Mouse (Mus musculus): ENCODE measurements at regions not wholly inside any gene's neighbourhood (a gene's known extent, or its start where the extent isn't known, plus 50 kb on each side); places are given as distances from the start of the nearest gene placed in this dataset.

DNA sequence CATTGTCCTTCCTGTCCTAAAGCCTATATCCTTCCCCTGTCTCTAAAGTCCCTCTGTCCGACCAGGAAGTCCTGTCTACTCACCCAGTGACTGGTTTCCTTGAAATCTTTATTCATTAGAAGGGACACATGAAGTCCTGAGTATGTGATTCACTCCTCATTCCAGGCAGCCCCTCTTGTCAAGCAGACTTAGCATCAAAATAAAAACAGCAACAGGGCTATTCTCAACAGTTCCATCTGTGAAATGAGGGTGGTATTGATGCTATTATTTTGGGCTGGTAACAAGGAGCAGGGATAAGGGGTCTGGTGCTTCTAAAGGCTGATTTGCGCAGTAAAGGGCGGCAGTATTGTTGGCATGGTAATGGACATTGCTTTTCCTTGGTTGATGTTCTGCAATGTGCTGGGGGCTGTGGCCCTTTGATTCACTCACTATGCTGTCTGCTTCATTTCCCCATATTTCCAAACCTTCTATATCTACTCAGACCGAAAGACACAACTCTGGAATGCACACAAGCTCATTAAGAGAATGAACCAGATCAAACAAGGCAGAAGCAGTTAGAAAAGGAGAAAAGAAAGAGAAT is 2955.6 kb upstream of the Lrrc6 start:
- H3K4me2 ChIP-seq (ENCODE audit: low read depth, low read length): no peak overlapping the region
- WGBS (ENCODE audit: insufficient replicate concordance): 55% methylated on average over 4 of the region's 4 CpGs
- no peak overlapping the region for H3K27ac ChIP-seq (ENCODE audit: low read length)
- no peaks in the 10 kb centered on the region for H3K4me1 ChIP-seq (ENCODE audit: control insufficient read depth, low read depth, low read length)
- ATAC-seq (ENCODE audit: low read depth): no peak
- H3K4me3 ChIP-seq (ENCODE audit: low read depth, low read length): no peak overlapping the region
- H3K27me3 ChIP-seq (ENCODE audit: control insufficient read depth, insufficient read depth, low read depth, low read length): no peaks in the 10 kb centered on the region
- H3K9me3 ChIP-seq (replicated peaks; ENCODE audit: control insufficient read depth, low read length): no peaks in the 10 kb centered on the region
- no peaks in the 10 kb centered on the region for H3K36me3 ChIP-seq (ENCODE audit: control insufficient read depth, insufficient read depth)
- no peak overlapping the region for H3K9ac ChIP-seq (ENCODE audit: low read depth, low read length)

DNA sequence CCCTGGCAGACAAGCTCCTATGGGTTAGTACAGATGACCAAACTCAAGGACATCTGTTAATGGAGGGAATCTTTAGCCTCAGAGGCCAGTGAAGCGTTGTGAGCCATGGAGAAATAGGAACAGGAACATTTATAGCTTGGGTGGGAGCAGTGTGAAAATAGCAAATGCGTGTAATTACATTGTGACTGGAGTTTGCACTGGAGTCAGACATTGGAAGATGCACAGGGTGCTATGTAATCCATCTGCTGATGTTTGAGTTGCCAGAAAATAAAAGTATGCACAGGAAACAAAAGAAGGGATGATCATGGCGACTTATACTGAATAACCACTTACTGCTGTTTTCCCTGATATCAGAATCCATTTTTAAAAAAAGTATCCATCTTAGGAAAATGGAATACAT is 2940.3 kb upstream of the Lrrc6 start:
- H3K36me3 ChIP-seq (ENCODE audit: control insufficient read depth, insufficient read depth): no peaks in the 10 kb centered on the region
- no peak overlapping the region for H3K27ac ChIP-seq (ENCODE audit: low read length)
- H3K4me3 ChIP-seq (ENCODE audit: low read depth, low read length): no peak overlapping the region
- H3K9ac ChIP-seq (ENCODE audit: low read depth, low read length): no peak overlapping the region
- H3K4me1 ChIP-seq (ENCODE audit: control insufficient read depth, low read depth, low read length): no peaks in the 10 kb centered on the region
- H3K27me3 ChIP-seq (ENCODE audit: control insufficient read depth, insufficient read depth, low read depth, low read length): no peaks in the 10 kb centered on the region
- 50% methylated on average over 3 of the region's 3 CpGs for WGBS (ENCODE audit: insufficient replicate concordance)
- no peaks in the 10 kb centered on the region for H3K9me3 ChIP-seq (replicated peaks; ENCODE audit: control insufficient read depth, low read length)
- no peak for ATAC-seq (ENCODE audit: low read depth)
- no peak overlapping the region for H3K4me2 ChIP-seq (ENCODE audit: low read depth, low read length)

DNA sequence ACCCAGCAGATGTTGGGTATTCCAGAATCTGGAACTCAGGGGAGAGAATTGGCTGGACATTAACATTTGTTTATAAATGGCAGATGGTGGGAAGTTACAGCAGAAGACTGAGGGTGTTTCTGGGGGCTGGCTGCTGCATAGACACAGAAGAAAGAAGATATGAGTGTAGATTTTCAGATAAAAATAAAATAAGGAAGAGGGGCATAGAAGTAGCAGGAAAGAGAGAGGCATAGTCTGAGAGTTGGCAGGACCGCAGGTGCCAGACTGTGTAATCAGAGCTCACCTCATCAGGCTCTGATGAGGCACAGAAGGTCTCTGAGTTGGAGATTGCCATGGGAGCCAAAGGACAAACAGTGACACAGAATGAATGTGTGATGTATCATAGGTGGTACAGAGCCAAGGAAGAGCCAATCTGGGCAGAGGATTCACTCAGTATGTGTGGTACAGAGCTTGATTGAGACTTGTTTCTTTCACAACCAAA is 2912.9 kb upstream of the Lrrc6 start:
- no peaks in the 10 kb centered on the region for H3K27me3 ChIP-seq (ENCODE audit: control insufficient read depth, insufficient read depth, low read depth, low read length)
- no peak for ATAC-seq (ENCODE audit: low read depth)
- WGBS (ENCODE audit: insufficient replicate concordance): 71% methylated on average over 1 of the region's 1 CpGs

DNA sequence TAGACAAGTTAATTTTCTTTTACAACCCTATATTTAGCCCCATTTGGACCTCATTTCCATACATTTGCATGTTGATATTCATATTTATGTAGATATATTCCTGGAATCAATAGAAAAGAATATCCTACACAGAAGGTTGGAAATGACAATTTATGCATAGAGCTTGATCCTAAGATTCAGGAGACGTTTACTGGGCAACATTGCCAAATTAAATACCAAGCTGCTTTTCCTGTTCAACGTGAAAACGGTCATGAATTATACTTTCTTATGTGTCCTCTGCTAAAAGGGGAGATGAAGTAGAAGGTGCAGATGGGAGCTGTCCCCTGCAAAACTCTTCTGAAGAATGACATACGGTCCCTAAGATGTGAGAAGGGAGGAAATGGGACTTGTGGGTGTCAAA is 2888.9 kb upstream of the Lrrc6 start:
- Histone ChIP-seq H3K9ac (ENCODE audit: low read depth, low read length) (no peak overlapping the region), H3K36me3 (ENCODE audit: control insufficient read depth, insufficient read depth) (no peaks in the 10 kb centered on the region), H3K27me3 (ENCODE audit: control insufficient read depth, insufficient read depth, low read depth, low read length) (no peaks in the 10 kb centered on the region), H3K4me3 (ENCODE audit: low read depth, low read length) (no peak overlapping the region), H3K27ac (ENCODE audit: low read length) (no peak overlapping the region), H3K4me1 (ENCODE audit: control insufficient read depth, low read depth, low read length) (no peaks in the 10 kb centered on the region), H3K9me3 (replicated peaks; ENCODE audit: control insufficient read depth, low read length) (no peaks in the 10 kb centered on the region), H3K4me2 (ENCODE audit: low read depth, low read length) (no peak overlapping the region)
- 59% methylated on average over 4 of the region's 4 CpGs for WGBS (ENCODE audit: insufficient replicate concordance)
- no peak for ATAC-seq (ENCODE audit: low read depth)

More for the DNA sequence above, 2912.9 kb upstream of the Lrrc6 start:
- no peak overlapping the region for H3K4me2 ChIP-seq (ENCODE audit: low read depth, low read length)
- no peaks in the 10 kb centered on the region for H3K9me3 ChIP-seq (replicated peaks; ENCODE audit: control insufficient read depth, low read length)
- no peak overlapping the region for H3K4me3 ChIP-seq (ENCODE audit: low read depth, low read length)
- no peaks in the 10 kb centered on the region for H3K4me1 ChIP-seq (ENCODE audit: control insufficient read depth, low read depth, low read length)
- H3K9ac ChIP-seq (ENCODE audit: low read depth, low read length): no peak overlapping the region
- no peaks in the 10 kb centered on the region for H3K36me3 ChIP-seq (ENCODE audit: control insufficient read depth, insufficient read depth)
- H3K27ac ChIP-seq (ENCODE audit: low read length): no peak overlapping the region

- Histone ChIP-seq H3K4me3 (ENCODE audit: low read depth, low read length) (no peak overlapping the region), H3K9ac (ENCODE audit: low read depth, low read length) (no peak overlapping the region), H3K4me1 (ENCODE audit: control insufficient read depth, low read depth, low read length) (no peaks in the 10 kb centered on the region), H3K27ac (ENCODE audit: low read length) (no peak overlapping the region), H3K9me3 (replicated peaks; ENCODE audit: control insufficient read depth, low read length) (no peaks in the 10 kb centered on the region), H3K27me3 (ENCODE audit: control insufficient read depth, insufficient read depth, low read depth, low read length) (no peaks in the 10 kb centered on the region), H3K4me2 (ENCODE audit: low read depth, low read length) (no peak overlapping the region), H3K36me3 (ENCODE audit: control insufficient read depth, insufficient read depth) (no peaks in the 10 kb centered on the region)
- ATAC-seq (ENCODE audit: low read depth): no peak
These were observed 2886.8 kb upstream of the Lrrc6 start for GRCm38 (mm10) chr15:69387466-69387865.

- H3K9ac ChIP-seq (ENCODE audit: low read depth, low read length): no peak overlapping the region
- no peaks in the 10 kb centered on the region for H3K9me3 ChIP-seq (replicated peaks; ENCODE audit: control insufficient read depth, low read length)
- no peak for ATAC-seq (ENCODE audit: low read depth)
- no peaks in the 10 kb centered on the region for H3K4me1 ChIP-seq (ENCODE audit: control insufficient read depth, low read depth, low read length)
- H3K36me3 ChIP-seq (ENCODE audit: control insufficient read depth, insufficient read depth): no peaks in the 10 kb centered on the region
- H3K4me3 ChIP-seq (ENCODE audit: low read depth, low read length): no peak overlapping the region
- H3K27ac ChIP-seq (ENCODE audit: low read length): no peak overlapping the region
- no peak overlapping the region for H3K4me2 ChIP-seq (ENCODE audit: low read depth, low read length)
- H3K27me3 ChIP-seq (ENCODE audit: control insufficient read depth, insufficient read depth, low read depth, low read length): no peaks in the 10 kb centered on the region
These were observed 2864.7 kb upstream of the Lrrc6 start for GRCm38 (mm10) chr15:69365440-69365839.

- no peak overlapping the region for H3K9ac ChIP-seq (ENCODE audit: low read depth, low read length)
- ATAC-seq (ENCODE audit: low read depth): no peak
- H3K4me1 ChIP-seq (ENCODE audit: control insufficient read depth, low read depth, low read length): no peaks in the 10 kb centered on the region
- H3K36me3 ChIP-seq (ENCODE audit: control insufficient read depth, insufficient read depth): no peaks in the 10 kb centered on the region
- H3K4me2 ChIP-seq (ENCODE audit: low read depth, low read length): no peak overlapping the region
- H3K9me3 ChIP-seq (replicated peaks; ENCODE audit: control insufficient read depth, low read length): no peaks in the 10 kb centered on the region
- WGBS (ENCODE audit: insufficient replicate concordance): 61% methylated on average over 7 of the region's 7 CpGs
- H3K27ac ChIP-seq (ENCODE audit: low read length): no peak overlapping the region
- no peaks in the 10 kb centered on the region for H3K27me3 ChIP-seq (ENCODE audit: control insufficient read depth, insufficient read depth, low read depth, low read length)
- H3K4me3 ChIP-seq (ENCODE audit: low read depth, low read length): no peak overlapping the region
These were observed 2849.5 kb upstream of the Lrrc6 start for GRCm38 (mm10) chr15:69350053-69350739.

DNA sequence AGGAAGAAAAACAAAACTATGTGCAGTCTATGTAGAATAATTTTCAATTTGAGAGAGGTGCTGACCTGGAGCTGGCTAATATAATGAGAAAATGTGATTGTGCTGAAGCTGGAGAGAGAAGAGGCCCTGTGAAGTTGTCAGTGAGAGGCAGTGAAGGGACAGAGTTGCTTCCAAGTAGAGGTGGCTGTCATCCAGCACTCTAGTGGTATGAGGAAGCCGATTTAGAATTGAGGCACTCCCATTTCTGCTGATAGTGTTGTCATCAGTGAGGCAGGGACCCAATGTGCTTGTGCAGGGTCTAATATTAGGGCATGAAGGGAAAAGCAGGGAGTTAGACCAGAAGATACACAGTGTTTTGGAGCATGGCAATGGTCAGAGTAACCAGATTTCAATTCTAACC is 2845.4 kb upstream of the Lrrc6 start:
- no peaks in the 10 kb centered on the region for H3K36me3 ChIP-seq (ENCODE audit: control insufficient read depth, insufficient read depth)
- no peak overlapping the region for H3K4me2 ChIP-seq (ENCODE audit: low read depth, low read length)
- H3K27me3 ChIP-seq (ENCODE audit: control insufficient read depth, insufficient read depth, low read depth, low read length): no peaks in the 10 kb centered on the region
- H3K4me1 ChIP-seq (ENCODE audit: control insufficient read depth, low read depth, low read length): no peaks in the 10 kb centered on the region
- no peak overlapping the region for H3K4me3 ChIP-seq (ENCODE audit: low read depth, low read length)
- ATAC-seq (ENCODE audit: low read depth): no peak
- no peak overlapping the region for H3K9ac ChIP-seq (ENCODE audit: low read depth, low read length)
- H3K27ac ChIP-seq (ENCODE audit: low read length): no peak overlapping the region
- H3K9me3 ChIP-seq (replicated peaks; ENCODE audit: control insufficient read depth, low read length): no peaks in the 10 kb centered on the region
- 50% methylated on average over 1 of the region's 1 CpGs for WGBS (ENCODE audit: insufficient replicate concordance)

DNA sequence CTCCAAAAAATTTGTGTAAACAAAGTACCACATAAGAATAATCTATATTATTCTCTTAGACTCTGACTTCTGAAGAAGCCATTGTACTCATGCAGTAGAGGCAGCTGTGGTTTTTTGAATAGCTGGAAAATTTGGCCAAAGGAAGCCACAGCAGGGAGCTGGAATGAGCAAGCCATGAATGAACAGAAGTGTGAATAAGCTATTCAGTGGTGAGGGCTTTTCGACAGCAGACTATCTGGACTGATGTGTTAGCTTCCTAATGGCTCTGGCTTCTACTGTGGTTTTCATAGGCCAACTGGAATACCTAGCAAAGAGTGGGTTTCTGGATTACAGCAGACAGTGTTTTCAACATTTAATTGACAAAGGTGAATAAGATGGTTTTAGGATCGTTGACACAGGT is 2842.0 kb upstream of the Lrrc6 start:
- no peak for ATAC-seq (ENCODE audit: low read depth)
- Histone ChIP-seq H3K9ac (ENCODE audit: low read depth, low read length) (no peak overlapping the region), H3K36me3 (ENCODE audit: control insufficient read depth, insufficient read depth) (no peaks in the 10 kb centered on the region), H3K4me3 (ENCODE audit: low read depth, low read length) (no peak overlapping the region), H3K27ac (ENCODE audit: low read length) (no peak overlapping the region), H3K4me1 (ENCODE audit: control insufficient read depth, low read depth, low read length) (no peaks in the 10 kb centered on the region), H3K9me3 (replicated peaks; ENCODE audit: control insufficient read depth, low read length) (no peaks in the 10 kb centered on the region), H3K27me3 (ENCODE audit: control insufficient read depth, insufficient read depth, low read depth, low read length) (no peaks in the 10 kb centered on the region), H3K4me2 (ENCODE audit: low read depth, low read length) (no peak overlapping the region)
- WGBS (ENCODE audit: insufficient replicate concordance): 43% methylated on average over 2 of the region's 2 CpGs

All from liver, embryonic 16.5 days (tissue).